Mouse (Mus musculus) spleen, adult 2 months (tissue): ENCODE measurements around the gene 1700029P11Rik.

ENCODE experiments used
- CTCF ChIP-seq: fragments of 200-500 bp; IDR thresholded peaks from 2 replicates; pipeline ENCODE4 v1.5.1; 2011; ENCODE audit warnings: mild to moderate bottlenecking, inconsistent platforms; ENCODE audit not compliant: insufficient read depth, insufficient read length, insufficient replicate concordance; ENCODE audit errors: extremely low read depth
- POLR2A ChIP-seq: fragments of 200-500 bp; IDR thresholded peaks from 2 replicates; pipeline ENCODE4 v1.6.1; 2011; ENCODE audit warnings: low read depth, low read length, inconsistent platforms

DNA sequence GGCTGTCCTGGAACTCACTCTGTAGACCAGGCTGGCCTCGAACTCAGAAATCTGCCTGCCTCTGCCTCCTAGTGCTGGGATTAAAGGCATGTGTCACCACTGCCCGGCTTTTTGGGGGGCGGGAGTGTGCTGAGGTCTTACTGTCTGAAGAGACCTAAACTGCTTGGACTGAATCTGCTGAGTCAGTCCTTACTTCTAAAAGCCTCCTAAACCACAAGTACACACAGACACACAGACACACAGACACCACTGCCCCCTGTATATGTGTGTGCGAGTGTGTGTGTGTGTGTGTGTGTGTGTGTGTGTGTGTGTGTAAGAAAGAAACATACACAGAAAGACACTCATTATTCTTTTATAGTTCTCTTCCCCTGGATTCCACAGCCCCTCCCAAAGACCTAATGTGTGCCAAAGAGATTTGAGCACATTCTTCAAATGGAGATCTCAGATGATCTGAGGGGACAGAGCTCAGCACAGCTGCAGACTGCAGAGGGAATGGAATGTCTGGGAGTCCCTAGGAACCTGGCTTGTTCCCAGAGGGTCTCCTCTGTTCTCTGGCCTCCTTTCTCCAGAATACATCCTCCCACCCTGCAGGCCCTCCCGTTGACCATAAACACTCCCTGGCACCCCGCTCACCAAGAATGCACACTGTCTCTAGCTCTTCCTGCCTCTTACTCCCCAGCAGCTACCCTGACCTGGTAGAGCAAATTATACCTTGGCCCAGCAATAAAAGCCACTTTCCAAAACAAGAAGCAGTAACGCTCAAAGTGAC lies 44.3 kb upstream of the 1700029P11Rik start:
- no peak for TF ChIP-seq CTCF
- TF ChIP-seq POLR2A, result no peak
